Mouse (Mus musculus) kidney, adult 9 months (tissue): Measurements from ENCODE around the gene Dennd4b.

Experiments used
- DNase-seq: peaks from one replicate; pipeline ENCODE4 v3.0.0; 2022

The Dennd4b gene

DNA sequence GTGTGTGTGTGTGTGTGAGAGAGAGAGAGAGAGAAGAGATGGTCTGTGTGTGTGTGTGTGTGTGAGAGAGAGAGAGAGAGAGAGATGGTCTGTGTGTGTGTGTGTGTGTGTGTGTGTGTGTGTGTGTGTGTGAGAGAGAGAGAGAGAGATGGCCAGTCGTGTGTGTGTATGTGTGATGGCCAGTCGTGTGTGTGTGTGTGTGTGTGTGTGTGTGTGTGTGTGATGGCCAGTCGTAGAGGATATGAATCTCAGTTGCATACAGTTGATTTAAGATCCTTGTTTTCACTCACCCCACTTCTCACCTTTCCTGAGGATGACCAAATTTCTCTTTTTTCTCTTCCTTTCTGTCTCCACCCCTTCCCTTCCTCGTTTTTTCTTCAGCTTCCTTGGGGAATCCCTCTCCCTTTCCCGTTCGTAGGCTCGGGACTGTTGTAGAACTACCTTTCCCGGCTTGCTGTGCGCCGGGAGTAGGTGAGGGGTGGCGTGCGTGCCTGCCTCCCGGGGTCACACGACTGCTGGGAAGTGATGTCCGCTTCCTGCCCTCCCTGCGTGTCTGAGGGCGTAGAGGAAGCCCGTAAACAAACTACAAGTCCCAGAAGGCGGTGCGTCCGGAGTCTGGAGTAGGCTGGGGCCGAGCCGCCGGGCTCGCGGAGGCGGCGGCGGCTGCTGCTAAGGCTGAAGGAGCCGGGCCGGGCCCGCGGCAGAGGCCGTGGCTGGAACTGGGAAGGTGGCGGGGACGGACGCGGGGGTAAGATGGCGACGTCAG, 11.1 kb upstream of the Dennd4b start, which contains the start of gene Crtc2:
Gene Crtc2 (plus strand): TSS at position 511 of the 766 bp plus-strand sequence.
- peak; percentile 98 for DNase-seq

DNA sequence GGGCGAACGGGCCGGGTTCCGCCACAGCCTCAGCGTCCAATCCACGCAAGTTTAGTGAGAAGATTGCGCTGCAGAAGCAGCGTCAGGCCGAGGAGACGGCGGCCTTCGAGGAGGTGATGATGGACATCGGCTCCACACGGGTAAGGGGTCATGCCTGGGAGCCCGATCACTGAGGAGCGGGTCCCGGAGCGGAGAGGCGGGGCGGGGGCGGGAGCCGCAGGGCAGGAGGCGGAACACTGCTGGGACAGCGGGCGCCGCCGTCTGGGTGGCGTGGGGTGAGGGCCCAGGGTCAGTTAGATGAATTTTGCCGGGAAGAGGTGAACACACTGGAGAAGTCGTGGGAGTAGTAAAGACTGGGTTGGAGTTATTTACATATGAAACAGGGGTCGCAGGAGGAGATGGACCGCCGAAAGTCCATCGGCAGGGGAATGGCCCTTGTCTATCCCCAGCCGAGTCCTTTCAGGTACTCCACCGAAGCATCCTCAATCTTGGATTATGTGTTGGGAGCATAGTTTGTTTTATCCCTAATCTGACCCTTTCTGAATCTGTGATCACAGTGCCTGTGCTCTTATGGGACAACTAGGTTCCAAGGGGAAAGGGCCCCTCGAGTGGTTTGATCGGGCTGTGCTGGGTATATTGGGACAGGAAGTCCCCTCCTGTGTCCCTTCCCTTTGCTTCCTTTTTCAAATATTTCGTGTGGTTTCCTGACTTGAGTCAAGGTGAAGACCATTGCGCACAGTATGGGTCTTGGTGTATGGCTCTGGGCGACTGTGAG, 10.4 kb upstream of the Dennd4b start:
- DNase-seq: no peak

DNA sequence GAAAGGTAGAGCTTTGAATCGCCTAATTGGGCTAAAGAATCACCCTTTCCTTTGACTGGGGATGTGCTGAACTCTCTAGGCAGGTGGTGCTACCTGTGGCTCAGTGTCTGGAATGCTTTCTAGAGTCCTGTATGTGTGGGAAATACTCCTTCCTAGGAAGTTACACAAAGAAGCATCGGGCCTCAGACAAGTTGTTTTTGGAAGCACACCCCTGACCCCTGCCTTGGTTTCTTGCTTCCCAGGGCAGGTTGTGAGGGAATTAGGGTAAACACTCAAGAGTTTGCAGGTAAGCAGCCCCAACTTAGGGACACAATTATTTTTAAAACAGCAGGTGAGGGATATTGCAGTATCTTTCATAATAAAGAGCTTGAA, 9.8 kb upstream of the Dennd4b start:
- DNase-seq: no peak

DNA sequence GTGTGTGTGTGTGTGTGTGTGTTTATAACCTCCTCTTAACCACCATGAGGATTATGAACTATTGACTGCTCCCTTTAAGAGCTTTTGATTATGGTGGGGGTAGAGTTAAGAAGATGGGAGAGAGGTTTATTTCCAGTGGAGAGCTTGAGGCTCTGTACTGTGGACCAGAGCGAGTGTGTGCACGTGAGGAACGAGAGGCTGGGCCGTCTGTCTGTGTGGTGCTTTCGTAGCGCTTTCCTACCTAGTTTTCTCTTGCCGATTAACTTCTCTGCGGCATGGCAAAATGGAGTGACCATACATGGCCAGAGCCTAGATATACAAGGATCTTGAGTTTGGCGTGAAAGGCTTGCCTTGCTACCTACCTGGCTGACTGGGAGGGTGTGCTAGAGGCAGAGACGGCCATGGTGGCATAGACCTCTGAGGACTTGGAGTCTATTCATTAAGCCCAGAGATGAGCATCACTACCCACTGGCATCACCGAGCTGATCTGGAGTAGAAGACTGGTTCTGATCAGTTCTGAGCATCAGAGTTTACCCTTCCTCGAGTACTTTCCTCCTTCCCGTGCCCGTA, 9.1 kb upstream of the Dennd4b start:
- no peak for DNase-seq

DNA sequence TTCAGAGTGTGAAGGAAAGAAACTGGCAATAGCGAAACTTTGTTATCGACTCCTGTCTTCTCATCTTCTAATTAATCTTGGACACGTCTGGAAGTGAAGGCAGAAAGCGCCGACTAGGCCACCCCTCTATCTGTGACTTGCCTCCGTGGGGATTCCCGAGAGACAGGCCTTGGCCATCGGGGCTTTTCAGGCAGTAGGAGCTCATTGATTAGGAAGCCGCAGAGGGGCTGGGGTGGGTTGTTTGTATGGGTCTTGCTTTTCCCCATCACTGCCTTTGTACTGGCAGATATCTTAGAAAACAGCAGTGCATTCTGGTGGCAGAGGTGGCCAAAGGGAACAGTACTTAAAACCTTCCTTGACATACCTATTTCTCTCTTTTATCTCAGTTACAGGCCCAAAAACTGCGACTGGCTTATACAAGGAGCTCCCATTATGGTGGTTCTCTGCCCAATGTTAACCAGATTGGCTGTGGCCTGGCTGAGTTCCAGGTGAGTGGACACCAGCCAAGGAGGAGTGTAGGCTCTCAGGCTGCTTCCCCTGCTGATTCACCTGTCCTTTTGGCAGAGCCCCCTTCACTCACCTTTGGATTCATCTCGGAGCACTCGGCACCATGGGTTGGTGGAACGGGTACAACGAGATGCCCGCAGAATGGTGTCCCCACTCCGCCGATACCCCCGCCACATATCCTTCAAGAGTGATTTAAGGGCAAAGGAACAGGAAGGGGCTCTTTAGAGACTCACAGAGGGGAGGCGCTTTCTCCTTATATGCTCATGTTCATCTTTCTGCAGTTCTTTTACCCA, 8.1 kb upstream of the Dennd4b start:
- peak; percentile 69 for DNase-seq

DNA sequence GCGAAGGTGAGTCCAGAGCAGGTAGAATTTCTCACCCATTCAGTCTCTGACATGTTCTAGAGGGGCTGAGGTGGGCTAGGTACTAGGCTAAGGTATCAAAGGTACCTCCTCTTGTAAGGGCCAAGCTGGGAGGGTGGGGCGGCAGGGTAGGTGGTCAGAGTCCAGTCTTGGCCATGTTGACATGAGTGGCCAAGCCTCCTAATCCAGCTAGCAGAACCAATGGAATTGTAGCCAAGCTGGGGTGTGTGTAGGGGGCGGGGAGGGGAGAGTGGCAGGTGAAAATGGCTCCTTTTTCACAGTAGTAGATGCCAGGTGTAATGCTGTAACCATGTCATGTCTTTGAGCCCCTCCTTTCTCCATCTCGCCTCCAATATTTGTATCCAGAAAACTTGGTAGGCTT, 6.5 kb upstream of the Dennd4b start:
- peak; percentile 77 for DNase-seq

DNA sequence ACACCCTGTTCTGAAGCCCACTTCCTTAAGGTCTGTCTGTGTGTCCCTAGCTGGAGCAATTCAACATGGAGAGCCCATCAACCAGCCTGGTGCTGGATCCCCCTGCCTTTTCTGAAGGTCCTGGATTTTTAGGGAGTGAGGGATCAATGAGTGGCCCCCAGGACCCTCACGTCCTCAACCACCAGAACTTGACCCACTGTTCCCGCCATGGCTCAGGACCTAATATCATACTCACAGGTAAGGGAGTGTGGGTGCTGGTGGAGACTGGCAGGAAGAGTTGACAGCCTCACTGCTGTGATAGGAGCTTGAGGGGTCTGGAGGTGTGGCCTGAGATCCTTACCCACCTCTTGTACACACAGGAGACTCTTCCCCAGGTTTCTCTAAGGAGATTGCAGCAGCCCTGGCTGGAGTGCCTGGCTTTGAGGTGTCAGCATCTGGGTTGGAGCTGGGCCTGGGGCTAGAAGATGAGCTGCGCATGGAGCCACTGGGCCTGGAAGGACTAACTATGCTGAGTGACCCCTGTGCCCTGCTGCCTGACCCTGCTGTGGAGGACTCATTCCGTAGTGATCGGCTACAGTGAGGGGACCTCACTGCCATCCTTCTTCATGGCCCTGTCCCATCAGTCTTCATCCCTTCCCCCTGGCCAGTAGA, 1.7 kb upstream of the Dennd4b start:
- no peak for DNase-seq

DNA sequence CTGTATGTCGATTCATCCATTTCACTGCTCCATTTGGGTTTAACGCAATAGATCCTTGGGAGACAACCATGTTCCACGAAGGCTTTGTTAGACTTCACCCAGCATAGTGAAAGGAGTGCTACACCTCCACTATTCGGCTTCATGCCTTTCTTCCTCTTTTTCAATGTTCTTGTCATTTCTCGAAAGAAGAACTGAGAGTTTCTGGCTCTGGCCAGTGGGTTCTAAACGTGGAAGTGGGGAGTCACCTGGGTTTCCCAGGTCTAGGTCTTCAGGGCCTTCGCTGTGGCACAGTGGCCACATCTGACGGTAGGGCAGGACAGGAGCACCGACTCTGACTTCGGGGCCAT, 325 bp upstream of the Dennd4b start:
- DNase-seq: no peak

DNA sequence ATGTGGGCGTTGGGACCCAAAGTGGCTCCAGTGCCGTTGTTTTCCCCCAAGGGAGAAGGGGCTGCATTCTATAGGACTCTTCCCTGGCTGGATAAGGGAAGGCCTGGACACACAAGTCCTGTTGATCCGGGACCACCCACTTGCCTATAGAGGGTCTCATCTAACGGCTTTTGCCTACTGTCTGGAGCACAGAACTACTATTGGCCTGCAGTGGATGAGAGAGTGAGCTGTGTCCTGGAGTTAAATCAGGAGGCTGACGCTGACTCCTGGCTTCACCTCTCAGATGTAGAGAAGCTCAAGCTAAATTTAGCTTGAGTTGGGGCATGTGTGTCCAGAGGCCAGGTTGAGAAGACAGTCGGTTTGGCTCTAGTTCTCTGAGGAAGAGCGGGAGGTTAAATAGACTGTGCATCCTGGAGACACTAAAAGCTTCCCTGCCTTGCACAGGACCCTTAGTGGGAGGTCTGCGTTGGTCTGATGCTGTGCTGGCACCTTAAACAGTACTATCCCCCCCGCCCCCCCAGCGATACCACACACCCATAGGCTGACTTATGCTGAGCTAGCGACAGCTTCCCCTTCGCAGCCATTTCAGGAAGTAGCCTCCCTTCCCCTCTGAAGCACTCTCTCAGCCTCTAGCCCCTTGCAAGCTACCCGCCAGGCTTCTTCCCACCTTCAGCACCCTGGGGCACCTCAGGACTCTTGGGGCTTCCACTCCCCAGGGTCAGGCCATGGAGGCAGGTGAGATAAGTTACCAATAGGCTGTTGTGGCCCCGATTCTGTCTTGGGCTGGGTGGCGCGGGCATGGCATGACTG, 1.2 kb downstream of the Dennd4b start:
- no peak for DNase-seq

DNA sequence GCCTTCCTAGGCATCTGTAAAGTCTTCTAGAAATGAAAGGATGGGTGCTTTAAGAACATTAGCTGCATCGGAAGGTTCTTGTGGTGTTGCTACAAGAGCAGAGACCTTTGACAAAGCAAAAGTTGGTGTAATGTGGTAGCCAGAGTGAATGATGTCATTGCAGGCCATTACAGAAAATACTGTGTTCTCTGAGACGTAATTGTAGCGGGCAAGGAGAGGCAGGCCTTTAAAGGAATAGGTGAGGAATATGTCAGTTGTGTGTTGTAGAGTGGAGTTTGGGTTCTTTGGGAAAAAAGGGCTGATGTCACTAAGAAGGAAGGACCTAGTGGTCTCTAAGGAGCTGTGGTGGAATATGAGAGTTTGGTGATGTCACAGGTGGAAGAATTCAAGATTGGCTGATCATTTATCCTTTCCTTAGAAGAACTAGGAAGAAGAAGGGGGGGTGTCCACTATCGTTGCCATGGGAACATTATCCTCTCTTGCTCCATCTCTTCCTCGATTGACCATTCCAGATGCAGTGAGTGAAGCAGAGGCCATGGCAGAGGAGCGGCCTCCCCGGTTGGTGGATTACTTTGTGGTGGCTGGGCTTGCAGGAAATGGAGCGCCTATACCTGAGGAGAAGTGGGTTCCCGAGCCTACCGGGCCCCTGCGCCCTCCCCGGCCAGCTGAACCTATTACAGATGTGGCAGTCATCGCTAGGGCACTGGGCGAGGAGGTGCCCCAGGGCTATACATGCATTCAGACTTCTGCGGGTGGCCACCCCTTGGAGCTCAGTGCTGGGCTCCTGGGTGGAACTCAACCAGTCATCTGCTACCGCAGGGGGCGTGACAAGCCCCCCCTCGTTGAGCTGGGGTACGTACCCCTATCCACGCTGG, 2.2 kb downstream of the Dennd4b start:
- DNase-seq: no peak

DNA sequence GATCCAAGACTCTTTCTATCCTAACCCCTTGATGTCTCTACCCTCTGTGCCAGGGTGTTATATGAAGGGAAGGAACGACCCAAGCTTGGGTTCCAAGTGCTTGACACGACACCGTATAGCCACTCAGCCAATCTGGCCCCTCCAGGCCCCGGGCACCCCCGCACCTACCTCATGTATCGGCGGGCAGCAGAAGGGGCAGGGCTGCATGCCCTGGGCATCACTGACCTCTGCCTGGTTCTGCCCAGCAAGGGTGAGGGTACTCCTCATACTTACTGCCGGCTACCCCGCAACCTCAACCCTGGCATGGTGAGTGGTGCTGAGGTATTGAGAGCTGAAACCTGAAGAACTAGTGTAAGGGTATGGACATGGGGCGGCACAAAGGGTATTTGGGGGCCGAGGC, 3.2 kb downstream of the Dennd4b start:
- no peak for DNase-seq

DNA sequence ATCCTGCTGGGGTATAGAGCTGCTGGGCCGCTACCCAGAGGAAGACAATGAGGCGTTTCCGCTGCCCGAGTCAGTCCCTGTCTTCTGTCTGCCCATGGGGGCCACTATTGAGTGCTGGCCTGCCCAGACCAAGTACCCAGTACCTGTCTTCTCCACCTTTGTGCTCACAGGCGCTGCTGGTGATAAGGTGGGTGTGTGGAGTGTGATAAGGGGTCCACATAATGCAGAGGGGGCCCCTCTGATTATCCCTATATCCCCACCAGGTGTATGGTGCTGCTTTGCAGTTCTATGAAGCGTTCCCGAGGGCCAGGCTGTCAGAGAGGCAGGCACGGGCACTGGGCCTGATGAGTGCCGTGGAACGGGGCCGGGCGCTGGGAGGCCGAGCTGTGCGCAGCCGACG, 4.0 kb downstream of the Dennd4b start:
- no peak for DNase-seq

DNA sequence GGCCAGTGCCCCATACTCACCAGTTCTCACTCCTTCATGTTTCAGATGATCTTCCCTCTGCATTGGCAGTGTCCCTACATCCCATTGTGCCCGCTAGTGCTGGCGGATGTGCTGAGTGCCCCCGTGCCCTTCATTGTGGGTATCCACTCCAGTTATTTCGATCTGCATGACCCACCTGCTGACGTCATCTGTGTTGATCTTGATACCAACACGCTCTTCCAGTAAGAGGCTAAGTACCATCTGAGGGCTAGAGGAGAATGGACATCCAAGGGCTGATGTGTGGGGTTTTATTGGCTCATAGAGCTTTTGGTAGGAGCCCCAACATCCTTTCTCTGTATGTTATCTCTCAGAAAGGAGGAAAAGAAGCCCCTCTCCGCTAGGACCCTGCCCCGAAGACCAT, 5.8 kb downstream of the Dennd4b start:
- no peak for DNase-seq

DNA sequence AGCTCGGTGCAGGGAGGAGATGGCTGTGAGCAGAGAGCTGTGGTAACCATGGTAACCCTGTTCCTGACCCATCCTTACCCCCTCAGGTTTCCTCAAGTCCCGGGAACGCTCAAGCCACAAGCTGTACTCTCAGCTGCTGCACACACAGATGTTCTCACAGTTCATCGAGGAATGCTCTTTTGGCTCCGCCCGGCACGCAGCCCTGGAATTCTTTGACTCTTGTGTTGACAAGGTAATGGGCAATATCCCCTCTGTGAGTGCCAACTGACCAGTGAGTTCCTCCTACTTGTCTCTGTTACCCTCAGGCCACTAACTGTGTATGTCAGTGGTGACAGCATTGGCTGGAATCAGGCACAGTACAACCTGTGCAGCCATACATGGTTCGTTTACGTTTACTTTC, 7.2 kb downstream of the Dennd4b start:
- no peak for DNase-seq

DNA sequence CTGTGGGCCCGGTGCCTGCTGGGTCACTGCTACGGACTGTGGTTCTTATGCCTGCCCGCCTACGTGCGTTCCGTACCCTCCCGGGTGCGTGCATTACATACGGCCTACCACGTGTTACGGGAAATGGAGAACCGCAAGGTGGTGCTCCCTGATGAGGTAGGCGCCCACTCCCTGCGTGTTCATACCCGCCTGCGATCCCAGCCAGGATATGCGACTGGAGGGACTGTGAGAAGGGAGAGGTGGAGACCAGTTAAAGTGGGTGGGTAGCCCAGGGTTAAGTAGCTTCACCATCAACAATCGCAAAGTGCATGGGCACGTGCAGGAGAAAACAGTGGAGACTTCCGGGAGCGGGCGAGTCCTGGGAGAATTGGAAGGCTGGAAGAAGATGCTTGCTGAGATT, 8.9 kb downstream of the Dennd4b start:
- no peak for DNase-seq

DNA sequence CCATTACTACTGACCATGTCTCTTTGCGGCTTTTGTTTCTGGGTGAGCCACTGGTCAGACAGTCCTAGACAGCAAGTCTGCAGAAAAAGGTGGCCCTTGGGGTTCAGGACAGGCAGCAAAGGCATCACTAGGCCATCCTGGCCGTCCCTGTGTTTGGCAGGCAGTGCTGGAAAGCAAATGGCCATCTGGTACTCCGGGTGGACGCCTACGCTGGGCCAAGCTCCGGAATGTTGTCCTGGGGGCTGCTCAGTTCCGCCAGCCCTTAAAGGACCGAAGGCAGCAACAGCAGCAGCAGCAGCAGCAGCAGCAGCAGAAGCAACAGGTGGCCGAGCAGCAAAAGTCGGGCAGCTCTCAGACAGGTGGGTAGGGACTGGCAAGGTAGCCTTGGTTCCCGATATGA, 10.3 kb downstream of the Dennd4b start:
- no peak for DNase-seq

DNA sequence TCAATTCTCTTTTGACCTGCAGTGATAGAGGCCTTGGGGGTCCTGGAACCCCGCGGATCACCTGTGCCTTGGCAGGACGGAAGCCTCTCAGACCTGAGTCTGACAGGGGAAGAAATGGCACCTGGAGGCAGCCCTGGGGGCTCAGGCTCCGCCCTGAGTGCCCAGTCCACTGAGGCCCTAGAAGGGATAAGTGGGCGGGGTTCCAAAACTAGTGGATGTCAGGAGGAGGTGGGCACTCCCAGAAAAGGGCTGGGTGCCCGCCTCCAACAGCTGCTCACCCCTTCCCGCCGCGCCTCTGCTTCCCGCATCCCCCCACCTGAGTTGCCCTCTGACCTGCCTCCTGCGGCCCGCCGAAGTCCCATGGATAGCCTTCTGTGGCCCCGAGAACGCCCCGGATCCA, 11.9 kb downstream of the Dennd4b start:
- DNase-seq: no peak

DNA sequence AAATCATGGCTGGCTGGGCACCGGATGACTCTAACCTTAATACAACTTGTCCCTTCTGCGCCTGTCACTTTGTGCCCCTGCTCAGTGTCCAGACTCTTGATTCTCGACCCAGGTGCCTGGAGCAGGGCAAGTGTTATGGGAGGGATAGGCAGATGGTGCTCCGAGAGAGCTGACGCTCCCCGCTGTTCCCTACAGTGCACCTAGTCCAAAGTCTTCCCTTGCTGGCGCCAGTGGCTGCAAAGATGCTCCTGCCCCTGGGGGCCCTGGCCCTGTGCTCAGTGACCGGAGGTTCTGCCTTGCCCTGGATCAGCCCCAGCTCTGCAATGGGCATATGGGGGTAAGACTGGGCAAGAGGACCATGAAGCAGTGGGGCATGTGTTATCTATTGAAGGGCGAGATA, 12.8 kb downstream of the Dennd4b start:
- no peak for DNase-seq

DNA sequence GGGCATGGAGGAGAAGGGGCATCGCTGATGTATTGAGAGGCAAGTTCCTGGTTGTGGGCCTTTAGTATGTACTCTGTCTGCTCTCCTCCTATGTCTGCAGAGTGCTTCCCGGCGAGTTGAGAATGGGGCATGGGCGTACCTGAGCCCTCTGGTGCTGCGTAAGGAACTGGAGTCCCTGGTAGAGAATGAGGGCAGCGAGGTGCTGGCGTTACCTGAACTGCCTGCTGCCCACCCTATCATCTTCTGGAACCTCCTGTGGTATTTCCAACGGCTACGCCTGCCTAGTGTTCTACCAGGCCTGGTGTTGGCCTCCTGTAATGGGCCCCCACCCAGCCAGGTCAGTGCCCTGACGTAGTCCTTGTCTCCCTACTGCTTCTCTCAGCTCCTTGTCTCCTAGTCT, 13.2 kb downstream of the Dennd4b start:
- no peak for DNase-seq

DNA sequence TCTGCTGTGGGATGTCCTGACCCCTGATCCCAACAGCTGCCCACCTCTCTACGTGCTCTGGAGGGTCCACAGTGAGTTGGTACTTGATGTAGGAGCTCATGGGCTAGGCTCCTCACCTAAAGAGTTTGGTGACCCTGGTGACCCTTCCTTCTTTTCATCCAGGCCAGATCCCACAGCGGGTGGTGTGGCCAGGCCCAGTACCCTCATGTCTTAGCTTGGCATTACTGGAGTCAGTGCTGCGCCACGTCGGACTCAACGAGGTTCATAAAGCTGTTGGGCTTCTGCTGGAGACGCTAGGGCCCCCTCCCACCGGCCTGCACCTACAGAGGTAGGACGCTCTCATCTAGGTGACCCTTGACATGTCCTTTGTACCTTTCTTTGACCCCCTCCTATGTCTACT, 14.2 kb downstream of the Dennd4b start:
- DNase-seq: no peak

DNA sequence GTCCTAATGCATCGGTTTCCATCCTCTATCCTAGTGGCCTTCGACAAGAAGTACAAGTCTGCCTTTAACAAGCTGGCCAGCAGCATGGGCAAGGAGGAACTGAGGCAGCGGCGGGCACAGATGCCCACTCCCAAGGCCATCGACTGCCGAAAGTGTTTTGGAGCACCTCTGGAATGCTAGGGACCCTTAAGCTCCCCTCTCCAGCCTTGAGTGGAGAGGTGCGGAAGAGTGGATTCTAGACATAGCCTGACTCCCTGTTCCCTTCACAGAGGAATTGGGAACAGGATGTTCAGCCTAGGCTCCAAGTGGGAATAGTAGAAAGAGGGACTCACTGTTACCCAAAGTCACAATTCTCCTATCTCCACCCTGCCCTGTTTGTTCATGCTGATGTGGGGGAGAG, 14.8 kb downstream of the Dennd4b start:
- no peak for DNase-seq
